7 mouse cellular contexts compared by ENCODE assay signal in the genomic region with DNA sequence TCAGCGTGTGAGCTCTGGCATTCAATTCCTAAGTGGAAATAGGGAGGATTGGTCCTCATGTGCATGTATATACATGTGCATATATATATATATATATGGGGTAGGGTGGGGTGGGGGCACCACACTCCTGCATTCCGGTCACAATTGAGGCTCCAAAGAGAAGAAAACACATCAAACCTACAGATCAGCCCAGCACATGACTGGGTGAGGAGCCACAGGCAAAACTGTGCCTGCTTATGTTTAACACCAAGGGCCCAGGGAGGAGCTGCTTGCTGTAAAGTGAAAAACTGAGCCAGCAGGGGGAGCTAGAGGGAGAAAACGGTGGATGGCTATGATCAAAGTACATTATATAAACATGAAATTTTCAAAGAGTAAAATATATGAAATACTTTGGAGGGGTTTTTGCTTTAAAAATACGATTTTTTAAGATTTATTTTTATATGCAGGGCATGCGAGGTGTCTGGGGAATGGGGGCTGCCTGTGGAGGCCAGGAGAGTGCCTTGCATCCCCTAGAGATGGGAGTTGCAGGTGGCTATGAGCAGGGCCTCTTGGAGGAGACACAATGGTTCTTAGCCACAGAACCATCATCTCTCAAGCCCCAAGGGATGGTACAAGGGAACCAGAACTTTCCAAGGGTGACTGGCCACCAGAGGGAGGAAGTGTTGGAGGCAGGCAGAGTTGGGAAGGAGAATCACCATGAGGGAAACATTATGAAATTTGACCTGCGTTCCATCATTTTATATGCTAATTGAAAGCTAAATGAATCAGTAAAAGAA. TPM values are rescaled to one million over a fixed set of nuclear protein-coding genes. Genes with fewer than 3 reads are reported as not detected.
DNase-seq lines count a peak whose midpoint lies in the region; TF ChIP-seq lines count a peak whose summit lies in the region.

No protein-coding gene starts in this region.

- no peaks in the 10 kb centered on the region for H3K4me1 ChIP-seq in cerebellum, adult 2 months (ENCODE audit: control insufficient read depth, insufficient read depth, low read length)

- H3K4me3 ChIP-seq in cerebellum, adult 2 months (replicated peaks; ENCODE audit: insufficient read depth, low read depth, low read length), result no peak overlapping the region

- peak; percentile 63; the same call in 1 of the 2 replicates for TF ChIP-seq CTCF in cerebellum, adult 2 months (IDR thresholded peaks at IDR 0.05; ENCODE audit: borderline replicate concordance, insufficient read depth, low read depth, low read length)

- peak; percentile 79 for DNase-seq in R1 (ENCODE audit: low read depth, low spot score)
- DNase-seq in cerebellum, adult 2 months, result peak; percentile 63 to 73
- DNase-seq in frontal cortex, postnatal 10 days (ENCODE audit: low spot score in 2 of 2), result peak; percentile 52 to 80
- DNase-seq in hindlimb bud, embryonic 11.5 days (ENCODE audit: extremely low spot score, low read depth, low spot score), result peak; percentile 57
- peak; percentile 80 for DNase-seq in left cerebral cortex, adult 11 months (ENCODE audit: low spot score)
- DNase-seq in lung, postnatal 4 days, result peak; percentile 36 to 84
- peak; percentile 84 to 91 for DNase-seq in right cerebral cortex, postnatal 10 days (ENCODE audit: low spot score in 2 of 2)

- H3K27ac ChIP-seq in cerebellum, adult 2 months (ENCODE audit: insufficient read depth, low read length), result no peak overlapping the region

- no peaks in the 10 kb centered on the region for H3K27me3 ChIP-seq in cerebellum, adult 2 months (ENCODE audit: control insufficient read depth, insufficient read depth, low read length)

- WGBS in cerebellum, adult 2 months, result 32% methylated on average over 6 of the region's 6 CpGs

- TF ChIP-seq POLR2A in cerebellum, adult 2 months (IDR thresholded peaks at IDR 0.05; ENCODE audit: borderline replicate concordance, insufficient read depth, low read length), result no peak

RNA-seq across cellular contexts. Expression of a gene that starts 38.4 kb away (rescaled TPM):
- polyA plus RNA-seq in cerebellum, adult 2 months (2012; rRNA removed), result 0.33 and 0.54 TPM in 2 replicates
